Mouse (Mus musculus) brown adipose tissue, adult 24 weeks (tissue): ENCODE data around the gene Kremen1. TPM values are rescaled to one million over a fixed set of nuclear protein-coding genes. Genes with fewer than 3 reads are reported as not detected.

ENCODE experiments used
- H3K27ac ChIP-seq: fragments of 200-500 bp; replicated peaks from 2 replicates; pipeline ENCODE4 v1.5.1; 2012; ENCODE audit warnings: low read depth, mild to moderate bottlenecking, low read length
- H3K4me1 ChIP-seq: fragments of 200-500 bp; 2 replicates; pipeline ENCODE4 v1.6.1; 2012; ENCODE audit warnings: low read length, mixed read lengths; ENCODE audit not compliant: control insufficient read depth, insufficient read depth, insufficient read length
- H3K4me3 ChIP-seq: fragments of 200-500 bp; 2 replicates; pipeline ENCODE4 v1.5.1; 2012; ENCODE audit warnings: low read depth, mild to moderate bottlenecking, low read length, moderate library complexity; ENCODE audit not compliant: insufficient read depth
- polyA plus RNA-seq: library from polyadenylated mRNA; stranded (reverse); fragments of >200 nt; gene quantifications from 2 replicates; pipeline ENCODE4 v1.2.4, GENCODE M21; 2012; ENCODE audit not compliant: missing spikeins, insufficient read depth, insufficient read length

Gene Kremen1
- polyA plus RNA-seq, 1 experiment: 4.8 TPM

GRCm38 (mm10) chr11:5150416-5151246 is 110.7 kb downstream of the Kremen1 start:
- no peak overlapping the region for H3K4me3 ChIP-seq
- H3K27ac ChIP-seq: no peak overlapping the region
- H3K4me1 ChIP-seq: peaks cover 3% of the 10 kb centered on the region; the same call in 1 of the 2 replicates

- Histone ChIP-seq H3K27ac (no peak overlapping the region), H3K4me3 (no peak overlapping the region), H3K4me1 (peaks cover 3% of the 10 kb centered on the region; the same call in 1 of the 2 replicates)
Observed at GRCm38 (mm10) chr11:5149955-5150354, 111.4 kb downstream of the Kremen1 start.

- Histone ChIP-seq H3K27ac (no peak overlapping the region), H3K4me1 (peaks cover 3% of the 10 kb centered on the region; the same call in 1 of the 2 replicates), H3K4me3 (no peak overlapping the region)
Observed at GRCm38 (mm10) chr11:5149249-5149648, 112.1 kb downstream of the Kremen1 start.

GRCm38 (mm10) chr11:5145600-5145999 is 115.8 kb downstream of the Kremen1 start:
- Histone ChIP-seq H3K4me3 (no peak overlapping the region), H3K27ac (no peak overlapping the region), H3K4me1 (no peaks in the 10 kb centered on the region; the same call in 1 of the 2 replicates)

DNA sequence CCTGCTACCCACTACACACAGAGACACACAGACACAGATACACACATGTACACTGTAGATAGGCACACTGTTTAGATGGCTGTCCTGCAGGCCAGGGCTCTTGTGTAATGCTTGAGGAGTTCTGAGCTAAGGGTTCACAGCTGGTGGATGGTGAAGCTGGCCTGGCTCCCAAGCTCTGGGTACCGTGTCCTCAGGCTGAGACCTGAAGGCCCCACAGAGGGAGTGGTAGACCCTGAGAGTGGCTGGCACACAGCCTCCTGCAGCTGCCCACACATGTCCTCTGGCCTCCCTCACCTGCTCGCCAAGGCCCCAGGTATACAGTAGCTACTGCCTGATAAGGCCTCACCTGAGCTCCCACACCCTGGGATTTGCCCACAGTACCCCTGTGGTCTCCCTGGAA is 119.4 kb downstream of the Kremen1 start:
- Histone ChIP-seq H3K27ac (no peak overlapping the region), H3K4me1 (no peaks in the 10 kb centered on the region), H3K4me3 (no peak overlapping the region)

Other genes with a start within 250 kb of the Kremen1 start
- gene Rasl10a, start 203.4 kb downstream of the Kremen1 start, polyA plus RNA-seq: 0.95 and 3.4 TPM in 2 replicates
- 17.7 and 20.5 TPM in 2 replicates for gene Gas2l1, start 196.2 kb downstream of the Kremen1 start, polyA plus RNA-seq
- gene Rhbdd3, start 162.6 kb downstream of the Kremen1 start, polyA plus RNA-seq: 14.4 and 18.4 TPM in 2 replicates
- gene Ewsr1, start 162.3 kb downstream of the Kremen1 start, polyA plus RNA-seq: 121 and 140 TPM in 2 replicates
- gene Emid1, start 109.3 kb downstream of the Kremen1 start, polyA plus RNA-seq: 0.92 TPM in 1 of 2 replicates, not detected in the other
- gene Znrf3, start 183.3 kb upstream of the Kremen1 start, polyA plus RNA-seq: 2.9 and 4.5 TPM in 2 replicates